Mouse (Mus musculus) T-helper 2 cell (primary cell): ENCODE measurements around the gene Mast3.

Experiments used
- in situ Hi-C: fragments of 300-600 bp; cut with MboI, MseI; formaldehyde crosslinking; loops from one replicate; pipeline ENCODE4 v1.15.1; 2025; ENCODE audit warnings: high pct_unique_total_duplicates

Mast3 gene

GRCm38 (mm10) chr8:70776496-70777444, 28.1 kb downstream of the Mast3 start, which contains the start of gene Pik3r2:
Gene Pik3r2, minus strand, starts transcription at chr8:70776713.
- in situ Hi-C loops, result loop anchor here (10.0 kb wide), 1 partner anchor 58 kb away; the partner anchor contains the start of gene Arrdc2

GRCm38 (mm10) chr8:70775851-70776495, 28.9 kb downstream of the Mast3 start:
- in situ Hi-C loops, result loop anchor here (10.0 kb wide), 1 partner anchor 59 kb away; the partner anchor contains the start of gene Arrdc2

GRCm38 (mm10) chr8:70775227-70775626, 29.6 kb downstream of the Mast3 start:
- in situ Hi-C loops, result loop anchor here (10.0 kb wide), 1 partner anchor 60 kb away; the partner anchor contains the start of gene Arrdc2

GRCm38 (mm10) chr8:70774740-70775139, 30.1 kb downstream of the Mast3 start:
- in situ Hi-C loops, result loop anchor here (10.0 kb wide), 1 partner anchor 60 kb away; the partner anchor contains the start of gene Arrdc2

- in situ Hi-C loops, result loop anchor here (10.0 kb wide), 1 partner anchor 61 kb away; the partner anchor contains the start of gene Arrdc2
Observed at GRCm38 (mm10) chr8:70773833-70774232, 31.0 kb downstream of the Mast3 start.

- in situ Hi-C loops, result loop anchor here (10.0 kb wide), 1 partner anchor 61 kb away; the partner anchor contains the start of gene Arrdc2
Observed at GRCm38 (mm10) chr8:70773410-70773809, 31.4 kb downstream of the Mast3 start.

GRCm38 (mm10) chr8:70772890-70773289, 32.0 kb downstream of the Mast3 start:
- in situ Hi-C loops, result loop anchor here (10.0 kb wide), 1 partner anchor 62 kb away; the partner anchor contains the start of gene Arrdc2

GRCm38 (mm10) chr8:70772075-70772474, 32.8 kb downstream of the Mast3 start:
- in situ Hi-C loops, result loop anchor here (10.0 kb wide), 1 partner anchor 63 kb away; the partner anchor contains the start of gene Arrdc2

GRCm38 (mm10) chr8:70771217-70771616, 33.6 kb downstream of the Mast3 start:
- in situ Hi-C loops, result loop anchor here (10.0 kb wide), 1 partner anchor 64 kb away; the partner anchor contains the start of gene Arrdc2

- in situ Hi-C loops, result loop anchor here (10.0 kb wide), 1 partner anchor 64 kb away; the partner anchor contains the start of gene Arrdc2
Observed at GRCm38 (mm10) chr8:70770748-70771147, 34.1 kb downstream of the Mast3 start.

GRCm38 (mm10) chr8:70769858-70770257, 35.0 kb downstream of the Mast3 start:
- in situ Hi-C loops, result loop anchor here (5.0 to 10.0 kb wide), 2 partner anchors 53 to 65 kb away; partner anchors contain the start of genes Arrdc2 and Gm3336

- in situ Hi-C loops, result loop anchor here (5.0 kb wide), 1 partner anchor 52 kb away; the partner anchor contains the start of gene Gm3336
Observed at GRCm38 (mm10) chr8:70769359-70769758, 35.5 kb downstream of the Mast3 start.

GRCm38 (mm10) chr8:70768956-70769355, 35.9 kb downstream of the Mast3 start:
- in situ Hi-C loops, result loop anchor here (5.0 kb wide), 1 partner anchor 52 kb away; the partner anchor contains the start of gene Gm3336

GRCm38 (mm10) chr8:70768231-70768776, 36.5 kb downstream of the Mast3 start:
- in situ Hi-C loops, result loop anchor here (5.0 kb wide), 1 partner anchor 51 kb away; the partner anchor contains the start of gene Gm3336

GRCm38 (mm10) chr8:70767503-70767902, 37.4 kb downstream of the Mast3 start:
- in situ Hi-C loops, result loop anchor here (5.0 kb wide), 1 partner anchor 50 kb away; the partner anchor contains the start of gene Gm3336

- in situ Hi-C loops, result loop anchor here (5.0 kb wide), 1 partner anchor 50 kb away; the partner anchor contains the start of gene Gm3336
Observed at GRCm38 (mm10) chr8:70766571-70767440, 38.0 kb downstream of the Mast3 start.

GRCm38 (mm10) chr8:70765838-70766570, 38.9 kb downstream of the Mast3 start:
- in situ Hi-C loops, result loop anchor here (5.0 kb wide), 1 partner anchor 49 kb away; the partner anchor contains the start of gene Gm3336

- in situ Hi-C loops, result loop anchor here (5.0 kb wide), 1 partner anchor 48 kb away; the partner anchor contains the start of gene Gm3336
Observed at GRCm38 (mm10) chr8:70765329-70765728, 39.5 kb downstream of the Mast3 start.

- in situ Hi-C loops, result loop anchor here (5.0 kb wide), 1 partner anchor 47 kb away; the partner anchor contains the start of gene Gm3336
Observed at GRCm38 (mm10) chr8:70764676-70765075, 40.2 kb downstream of the Mast3 start.
